Mouse (Mus musculus) CH12.LX (cell line): ENCODE data around the gene Mkln1. TPM values are rescaled to one million over a fixed set of nuclear protein-coding genes. Genes with fewer than 3 reads are reported as not detected.

ENCODE experiments used
- DNase-seq: peaks from one replicate; pipeline ENCODE4 v3.0.0-alpha.2; 2013; ENCODE audit errors: extremely low read depth
- H3K27ac ChIP-seq: 2 replicates; pipeline ENCODE4 v1.5.1; 2012; ENCODE audit warnings: low read depth, mild to moderate bottlenecking, control low read depth, moderate library complexity; ENCODE audit not compliant: insufficient read depth
- H3K27me3 ChIP-seq: replicated peaks from 2 replicates; pipeline ENCODE3; 2012; ENCODE audit warnings: inconsistent platforms
- H3K36me3 ChIP-seq, 2 experiments: replicated peaks in 1 of 2; 2 replicates each; pipeline versions ENCODE3 to v1.6.1; 2012; ENCODE audit warnings: inconsistent platforms in 1 of 2, low read length in 1 of 2, mild to moderate bottlenecking in 1 of 2, mixed read lengths in 1 of 2, moderate library complexity in 1 of 2; ENCODE audit not compliant: control insufficient read depth in 1 of 2, insufficient read depth in 1 of 2
- H3K4me1 ChIP-seq, 2 experiments: 2 replicates each; pipeline ENCODE4 v1.6.1; 2012; ENCODE audit warnings: inconsistent platforms in 1 of 2, moderate library complexity in 1 of 2; ENCODE audit not compliant: insufficient read depth in 2 of 2, control insufficient read depth in 1 of 2
- H3K4me2 ChIP-seq: 2 replicates; pipeline ENCODE4 v1.6.1; 2012; ENCODE audit warnings: low read depth, mild to moderate bottlenecking, control low read depth; ENCODE audit not compliant: poor library complexity, insufficient read depth, severe bottlenecking
- H3K4me3 ChIP-seq, 3 experiments: fragments of 150-350 bp in 1 of 3; sonication (generic) in 1 of 3; replicated peaks in 1 of 3; 2 replicates each; pipeline versions ENCODE3 to v1.5.1; 2011 to 2012; ENCODE audit warnings: low read depth in 2 of 3, low read length in 2 of 3, mild to moderate bottlenecking in 2 of 3, moderate library complexity in 2 of 3, control low read depth in 1 of 3, improper control_type of control experiment in 1 of 3, inconsistent platforms in 1 of 3, mixed read lengths in 1 of 3; ENCODE audit not compliant: poor library complexity in 1 of 3
- H3K79me2 ChIP-seq: replicated peaks from 2 replicates; pipeline ENCODE4 v1.6.1; 2012; ENCODE audit warnings: mild to moderate bottlenecking, moderate library complexity; ENCODE audit not compliant: control insufficient read depth, poor library complexity, insufficient read depth, severe bottlenecking; ENCODE audit errors: extremely low read depth
- H3K9ac ChIP-seq: 2 replicates; pipeline ENCODE4 v1.6.1; 2012; ENCODE audit warnings: low read depth, mild to moderate bottlenecking, control low read depth, moderate library complexity; ENCODE audit not compliant: insufficient read depth
- H3K9me3 ChIP-seq: replicated peaks from 2 replicates; pipeline ENCODE3; 2012; ENCODE audit warnings: low read length, inconsistent platforms, mixed read lengths
- BHLHE40 ChIP-seq: IDR thresholded peaks from 2 replicates; pipeline ENCODE4 v1.6.1; 2011; ENCODE audit warnings: mild to moderate bottlenecking, low read depth, low read length, improper control_type of control experiment
- CHD2 ChIP-seq: IDR thresholded peaks from 2 replicates; pipeline ENCODE4 v1.6.1; 2011; ENCODE audit warnings: low read length, improper control_type of control experiment
- CTCF ChIP-seq, 2 experiments: IDR thresholded peaks in 1 of 2; conservative IDR thresholded peaks in 1 of 2; 2 replicates each; pipeline ENCODE4 v1.5.1; 2011 to 2012; ENCODE audit warnings: low read depth in 2 of 2, low read length in 2 of 2, improper control_type of control experiment in 1 of 2, inconsistent platforms in 1 of 2, mild to moderate bottlenecking in 1 of 2, moderate library complexity in 1 of 2
- E2F4 ChIP-seq: IDR thresholded peaks from 2 replicates; pipeline ENCODE4 v1.6.1; 2011; ENCODE audit warnings: low read depth, low read length, improper control_type of control experiment; ENCODE audit not compliant: insufficient replicate concordance
- ELF1 ChIP-seq: IDR thresholded peaks from 2 replicates; pipeline ENCODE4 v1.6.1; 2014; ENCODE audit warnings: low read depth, mild to moderate bottlenecking, inconsistent platforms, low read length, improper control_type of control experiment
- EP300 ChIP-seq: IDR thresholded peaks from 2 replicates; pipeline ENCODE4 v1.6.1; 2011; ENCODE audit warnings: low read length, improper control_type of control experiment
- GABPA ChIP-seq: IDR thresholded peaks from 2 replicates; pipeline ENCODE4 v1.6.1; 2012; ENCODE audit warnings: low read depth, low read length, improper control_type of control experiment, inconsistent platforms; ENCODE audit not compliant: insufficient replicate concordance
- HCFC1 ChIP-seq: IDR thresholded peaks from 2 replicates; pipeline ENCODE4 v1.6.1; 2012; ENCODE audit warnings: low read depth, mild to moderate bottlenecking, inconsistent platforms, low read length, improper control_type of control experiment
- IRF4 ChIP-seq: IDR thresholded peaks from 2 replicates; pipeline ENCODE4 v1.6.1; 2014; ENCODE audit warnings: low read depth, mild to moderate bottlenecking, inconsistent platforms, low read length, improper control_type of control experiment
- JUND ChIP-seq: conservative IDR thresholded peaks from 2 replicates; pipeline ENCODE4 v1.6.1; 2011; ENCODE audit warnings: low read depth, low read length, improper control_type of control experiment
- MAZ ChIP-seq: IDR thresholded peaks from 2 replicates; pipeline ENCODE4 v1.6.1; 2012; ENCODE audit warnings: low read depth, mild to moderate bottlenecking, inconsistent platforms, low read length, improper control_type of control experiment, moderate library complexity
- MYC ChIP-seq: IDR thresholded peaks from 2 replicates; pipeline ENCODE4 v1.6.1; 2011; ENCODE audit warnings: low read depth, mild to moderate bottlenecking, improper control_type of control experiment, low read length
- NRF1 ChIP-seq: IDR thresholded peaks from 2 replicates; pipeline ENCODE4 v1.6.1; 2014; ENCODE audit warnings: low read depth, mild to moderate bottlenecking, inconsistent platforms, low read length, improper control_type of control experiment, moderate library complexity
- RAD21 ChIP-seq: IDR thresholded peaks from 2 replicates; pipeline ENCODE4 v1.6.1; 2011; ENCODE audit warnings: low read depth, mild to moderate bottlenecking, low read length, improper control_type of control experiment, moderate library complexity
- RCOR1 ChIP-seq: conservative IDR thresholded peaks from 2 replicates; pipeline ENCODE4 v1.6.1; 2012; ENCODE audit warnings: low read depth, mild to moderate bottlenecking, inconsistent platforms, low read length, improper control_type of control experiment
- SIN3A ChIP-seq: IDR thresholded peaks from 2 replicates; pipeline ENCODE4 v1.6.1; 2012; ENCODE audit warnings: low read length, improper control_type of control experiment, inconsistent platforms
- SMC3 ChIP-seq: IDR thresholded peaks from 2 replicates; pipeline ENCODE4 v1.6.1; 2011; ENCODE audit warnings: low read depth, low read length, improper control_type of control experiment
- TBP ChIP-seq: conservative IDR thresholded peaks from 2 replicates; pipeline ENCODE4 v1.6.1; 2011; ENCODE audit warnings: low read depth, low read length, improper control_type of control experiment
- UBTF ChIP-seq: IDR thresholded peaks from 2 replicates; pipeline ENCODE4 v1.6.1; 2012; ENCODE audit warnings: low read depth, mild to moderate bottlenecking, inconsistent platforms, low read length, improper control_type of control experiment, moderate library complexity
- USF1 ChIP-seq: IDR thresholded peaks from 2 replicates; pipeline ENCODE4 v1.6.1; 2014; ENCODE audit warnings: low read depth, mild to moderate bottlenecking, inconsistent platforms, low read length, improper control_type of control experiment
- ZC3H11A ChIP-seq: IDR thresholded peaks from 2 replicates; pipeline ENCODE4 v1.6.1; 2012; ENCODE audit warnings: low read depth, mild to moderate bottlenecking, inconsistent platforms, low read length, improper control_type of control experiment
- ZMIZ1 ChIP-seq: IDR thresholded peaks from 2 replicates; pipeline ENCODE4 v1.6.1; 2012; ENCODE audit warnings: low read depth, mild to moderate bottlenecking, inconsistent platforms, low read length, improper control_type of control experiment
- ZNF384 ChIP-seq: IDR thresholded peaks from 2 replicates; pipeline ENCODE4 v1.6.1; 2012; ENCODE audit warnings: low read depth, low read length, improper control_type of control experiment, inconsistent platforms
- dilution Hi-C: fragments of 300-500 bp; cut with MboI; formaldehyde crosslinking; loops from 2 replicates; pipeline ENCODE4 v1.14.3; 2020; ENCODE audit warnings: low sequenced_read_pairs; ENCODE audit not compliant: extremely low pct_unique_long_range_greater_than_20kb, extremely low pct_ligation_motif_present
- in situ Hi-C: fragments of 300-500 bp; cut with MboI; formaldehyde crosslinking; loops from 3 replicates; pipeline ENCODE4 v1.14.3; 2019; ENCODE audit warnings: low sequenced_read_pairs, low pct_ligation_motif_present, low pct_unique_long_range_greater_than_20kb, mixed read lengths
- polyA plus RNA-seq: library from polyadenylated mRNA; unstranded; fragments of >175 nt; gene quantifications from 2 replicates; pipeline ENCODE4 v1.2.1, GENCODE M21; 2012; ENCODE audit warnings: low read depth; ENCODE audit not compliant: insufficient read length
- total RNA-seq, 2 experiments: library from RNA; depleted of rRNA; stranded (reverse); fragments of 300-350 nt in 1 of 2; fragments of >200 nt in 1 of 2; gene quantifications; 2 replicates each; pipeline ENCODE4 v1.2.3; 2012 to 2014

Gene Mkln1
- total and polyA plus RNA-seq, 3 experiments = 79.6 to 127 (median 115) TPM

DNA sequence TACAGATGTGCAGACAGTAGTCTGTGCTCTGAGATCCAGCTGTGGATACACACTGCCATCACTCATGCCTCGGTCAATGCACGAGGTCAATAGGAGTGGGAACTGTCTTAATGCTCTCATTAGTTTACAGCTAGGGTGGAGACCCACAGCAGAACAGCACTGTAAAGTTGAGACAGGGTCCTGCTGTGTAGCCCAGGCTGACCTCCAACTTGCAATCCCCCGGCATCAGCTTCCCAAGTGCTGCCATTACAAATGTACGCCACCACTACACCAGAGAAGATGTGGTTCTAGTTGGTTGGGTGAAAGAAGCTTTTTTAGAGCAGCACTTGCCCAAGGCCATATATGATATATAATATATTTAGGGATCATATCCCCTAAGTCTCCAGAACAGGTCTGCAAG lies 125.1 kb downstream of the Mkln1 start:
- H3K4me1 ChIP-seq = peaks cover 0 to 40% of the 10 kb centered on the region in 2 experiments; a peak in 2 of 4 replicates
- no peaks in the 10 kb centered on the region for H3K9me3 ChIP-seq
- H3K4me2 ChIP-seq = no peak overlapping the region
- dilution Hi-C loops (no loop called here), in situ Hi-C loops (no loop called here)
- no peak for DNase-seq
- peaks cover 0 to 2% of the 10 kb centered on the region in 2 experiments for H3K36me3 ChIP-seq
- no peak overlapping the region for H3K27ac ChIP-seq
- no peaks in the 10 kb centered on the region for H3K27me3 ChIP-seq
- no peaks in the 10 kb centered on the region for H3K79me2 ChIP-seq
- TF ChIP-seq CTCF (conservative IDR thresholded peaks at IDR 0.05 in 1 of 2, IDR thresholded peaks at IDR 0.05 in 1 of 2; ENCODE audit: low read depth in 2 of 2, low read length in 2 of 2) = no peak
- H3K9ac ChIP-seq = no peak overlapping the region
- H3K4me3 ChIP-seq = no peak overlapping the region

DNA sequence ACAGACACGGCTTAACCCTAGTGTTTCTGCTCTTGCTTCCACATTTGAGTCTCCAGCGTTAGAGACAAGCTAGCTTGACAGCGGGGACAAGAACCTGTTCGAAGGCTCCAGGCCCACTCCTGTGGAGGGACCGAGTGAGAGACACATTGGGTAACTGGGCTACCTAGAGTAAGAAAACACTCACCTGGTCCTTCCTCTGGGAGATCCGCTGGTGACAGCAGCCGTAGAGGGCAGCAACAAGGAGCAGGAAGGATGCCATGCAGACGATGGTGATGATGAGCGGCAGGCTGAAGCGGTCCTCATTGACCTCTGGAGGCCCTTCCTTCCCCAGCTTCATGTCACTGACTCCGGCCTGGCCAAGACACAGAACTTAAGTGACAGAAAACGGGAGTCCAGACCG lies 125.6 kb downstream of the Mkln1 start:
- H3K4me1 ChIP-seq = peaks cover 0 to 35% of the 10 kb centered on the region in 2 experiments; a peak in 2 of 4 replicates
- H3K79me2 ChIP-seq = no peaks in the 10 kb centered on the region
- in situ Hi-C loops = no loop called here
- dilution Hi-C loops = no loop called here
- no peak overlapping the region for H3K4me3 ChIP-seq
- no peak overlapping the region for H3K9ac ChIP-seq
- TF ChIP-seq SMC3 (no peak), MYC (no peak), JUND (no peak), UBTF (no peak), CHD2 (no peak), IRF4 (no peak), SIN3A (no peak), RAD21 (no peak), GABPA (no peak), EP300 (no peak), E2F4 (no peak)
- no peak overlapping the region for H3K27ac ChIP-seq
- H3K4me2 ChIP-seq = no peak overlapping the region
- no peaks in the 10 kb centered on the region for H3K36me3 ChIP-seq
- no peaks in the 10 kb centered on the region for H3K9me3 ChIP-seq
- no peaks in the 10 kb centered on the region for H3K27me3 ChIP-seq
- DNase-seq = no peak

DNA sequence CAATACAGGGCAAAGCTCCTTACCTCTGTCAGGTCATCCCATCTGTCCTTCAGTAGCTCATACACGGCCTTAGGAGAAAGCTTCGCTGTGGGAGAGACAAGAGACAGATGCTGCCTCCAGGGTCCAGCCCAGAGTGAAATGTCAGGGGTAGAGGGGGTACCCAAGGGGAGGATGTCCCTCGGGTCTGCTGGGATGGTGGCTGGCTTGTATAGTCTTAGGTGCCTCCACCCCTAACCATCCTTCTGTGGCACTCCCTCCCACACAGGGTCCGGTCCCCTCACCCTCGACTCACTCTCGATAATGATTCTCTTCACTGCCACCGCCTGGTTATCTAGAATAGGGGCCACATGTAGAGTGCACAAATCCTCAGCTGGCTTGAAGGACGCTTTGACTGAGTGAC lies 126.1 kb downstream of the Mkln1 start:
- dilution Hi-C loops = no loop called here
- in situ Hi-C loops = no loop called here
- no peak for DNase-seq
- H3K79me2 ChIP-seq = no peaks in the 10 kb centered on the region
- H3K27ac ChIP-seq = no peak overlapping the region
- no peaks in the 10 kb centered on the region for H3K9me3 ChIP-seq
- TF ChIP-seq EP300 (no peak), RCOR1 (no peak), CTCF (conservative IDR thresholded peaks at IDR 0.05 in 1 of 2, IDR thresholded peaks at IDR 0.05 in 1 of 2; ENCODE audit: low read depth in 2 of 2, low read length in 2 of 2) (no peak), E2F4 (no peak), TBP (no peak), CHD2 (no peak), NRF1 (no peak), HCFC1 (no peak), ZC3H11A (no peak), ELF1 (no peak), UBTF (no peak), MAZ (no peak), BHLHE40 (no peak), ZMIZ1 (no peak), IRF4 (no peak), RAD21 (no peak), ZNF384 (no peak), JUND (no peak), USF1 (no peak), SMC3 (no peak)
- H3K9ac ChIP-seq = no peak overlapping the region
- H3K4me3 ChIP-seq = no peak overlapping the region
- H3K4me2 ChIP-seq = no peak overlapping the region
- no peaks in the 10 kb centered on the region for H3K36me3 ChIP-seq
- no peaks in the 10 kb centered on the region for H3K27me3 ChIP-seq
- H3K4me1 ChIP-seq = peaks cover 0 to 30% of the 10 kb centered on the region in 2 experiments; a peak in 2 of 4 replicates
